ENCODE assay signal across 20 mouse cellular contexts in the genomic region with DNA sequence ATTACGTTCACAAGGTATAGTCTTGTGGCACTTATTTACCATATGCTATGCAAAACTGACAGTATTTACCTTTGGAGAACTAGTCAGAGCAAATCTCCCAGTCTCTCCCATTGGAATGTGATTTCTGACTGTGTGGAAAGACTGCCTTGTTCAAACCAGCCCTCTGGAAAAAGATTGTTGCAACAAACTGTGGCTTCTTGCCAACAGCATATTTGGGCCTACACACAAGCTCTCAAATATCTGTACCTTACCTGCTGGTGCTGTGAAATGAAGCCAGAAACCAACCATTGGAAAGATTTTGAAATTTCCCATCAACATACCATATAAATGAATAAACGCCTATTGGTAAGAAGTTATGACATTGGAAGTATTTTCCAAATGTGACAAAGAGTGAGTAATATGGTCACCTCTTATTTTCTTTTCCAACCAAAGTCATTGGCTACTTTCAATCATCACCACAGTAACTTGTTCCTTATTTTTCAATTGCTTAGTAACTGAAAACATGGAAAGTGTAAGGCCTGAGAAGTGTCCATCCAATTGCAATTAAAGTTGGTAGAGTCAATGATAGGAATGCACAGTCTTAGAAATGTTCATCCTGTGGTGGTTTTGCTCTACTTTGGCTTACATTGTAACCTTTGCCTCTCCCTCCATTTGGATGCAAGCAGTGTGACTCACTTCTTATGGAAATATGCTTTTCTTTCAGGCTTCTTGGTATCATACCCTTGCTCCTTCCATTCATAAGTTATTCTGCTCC.
DNase-seq lines count a peak whose midpoint lies in the region; ATAC-seq and TF ChIP-seq lines count a peak whose summit lies in the region.
"Had no signal": no experiment of that assay in that cellular context is flagged by ENCODE, and none has a peak within 500 bp of the region (broad histone marks: within the 10 kb centered on the region; RNA-seq: fewer than 3 reads in every experiment).

No protein-coding gene starts in this region.

- H3K4me2 ChIP-seq in heart, embryonic 11.5 days = no peak overlapping the region
- no peak overlapping the region for H3K4me2 ChIP-seq in forebrain, embryonic 15.5 days (replicated peaks)
- H3K4me2 ChIP-seq: embryonic facial prominence, embryonic 12.5 days; limb, embryonic 15.5 days had no signal

- no peak for ATAC-seq in heart, embryonic 11.5 days (replicated peaks; ENCODE audit: insufficient number of reproducible peaks, low FRiP score, low TSS enrichment)
- ATAC-seq in forebrain, embryonic 15.5 days (replicated peaks) = no peak
- ATAC-seq: hindbrain, embryonic 16.5 days; intestine, embryonic 16.5 days; midbrain, embryonic 16.5 days had no signal

- no peaks in the 10 kb centered on the region for H3K27me3 ChIP-seq in heart, embryonic 11.5 days (ENCODE audit: control insufficient read depth, insufficient read depth, low read length)
- no peaks in the 10 kb centered on the region for H3K27me3 ChIP-seq in forebrain, embryonic 15.5 days
- H3K27me3 ChIP-seq: embryonic facial prominence, embryonic 12.5 days; limb, embryonic 15.5 days had no signal

- H3K9ac ChIP-seq in heart, embryonic 11.5 days (ENCODE audit: low read depth, low read length) = no peak overlapping the region
- H3K9ac ChIP-seq in forebrain, embryonic 15.5 days (replicated peaks) = no peak overlapping the region
- H3K9ac ChIP-seq: embryonic facial prominence, embryonic 12.5 days; limb, embryonic 15.5 days had no signal

- no peaks in the 10 kb centered on the region for H3K4me1 ChIP-seq in lung, adult 2 months (ENCODE audit: control insufficient read depth, insufficient read depth, low read length)
- no peaks in the 10 kb centered on the region for H3K4me1 ChIP-seq in heart, embryonic 11.5 days (ENCODE audit: control insufficient read depth, insufficient read depth, low read length)
- no peaks in the 10 kb centered on the region for H3K4me1 ChIP-seq in forebrain, embryonic 15.5 days
- H3K4me1 ChIP-seq: embryonic facial prominence, embryonic 12.5 days; forebrain, embryonic 10.5 days; limb, embryonic 15.5 days had no signal

- WGBS in lung, adult 2 months = 61% methylated on average over 2 of the region's 2 CpGs
- WGBS in heart, embryonic 11.5 days (ENCODE audit: insufficient replicate concordance) = 83% methylated on average over 2 of the region's 2 CpGs
- 90% methylated on average over 2 of the region's 2 CpGs for WGBS in forebrain, embryonic 15.5 days

- H3K4me3 ChIP-seq in lung, adult 2 months (replicated peaks; ENCODE audit: extremely low read depth, low read depth, low read length) = no peak overlapping the region
- no peak overlapping the region for H3K4me3 ChIP-seq in heart, embryonic 11.5 days (ENCODE audit: low read depth, low read length)
- no peak overlapping the region for H3K4me3 ChIP-seq in forebrain, embryonic 15.5 days
- H3K4me3 ChIP-seq: embryonic facial prominence, embryonic 12.5 days; forebrain, embryonic 10.5 days; gastrocnemius, adult 2 months; limb, embryonic 15.5 days had no signal

- no peak for TF ChIP-seq POLR2A in lung, adult 2 months (IDR thresholded peaks at IDR 0.05; ENCODE audit: borderline replicate concordance, extremely low read depth, low read depth, low read length)

- no peaks in the 10 kb centered on the region for H3K36me3 ChIP-seq in heart, embryonic 11.5 days (ENCODE audit: control insufficient read depth, insufficient read depth, low read length)
- no peaks in the 10 kb centered on the region for H3K36me3 ChIP-seq in forebrain, embryonic 15.5 days
- H3K36me3 ChIP-seq: embryonic facial prominence, embryonic 12.5 days; forebrain, embryonic 10.5 days; limb, embryonic 15.5 days had no signal

- no peaks in the 10 kb centered on the region for H3K9me3 ChIP-seq in heart, embryonic 11.5 days (replicated peaks; ENCODE audit: control insufficient read depth, low read length)
- no peaks in the 10 kb centered on the region for H3K9me3 ChIP-seq in forebrain, embryonic 15.5 days
- H3K9me3 ChIP-seq: embryonic facial prominence, embryonic 12.5 days; forebrain, embryonic 10.5 days; limb, embryonic 15.5 days had no signal

- no peak for TF ChIP-seq CTCF in lung, adult 2 months (IDR thresholded peaks at IDR 0.05; ENCODE audit: insufficient read depth, low read length)

- H3K27ac ChIP-seq in heart, embryonic 11.5 days (ENCODE audit: low read depth, low read length) = no peak overlapping the region
- H3K27ac ChIP-seq in forebrain, embryonic 15.5 days (replicated peaks) = no peak overlapping the region
- H3K27ac ChIP-seq: embryonic facial prominence, embryonic 12.5 days; forebrain, embryonic 10.5 days; gastrocnemius, adult 2 months; limb, embryonic 15.5 days had no signal

- DNase-seq in cerebellum, postnatal 14 days = peak; percentile 5 to 13
- no peak for DNase-seq in cerebellum, adult 18-20 months
- DNase-seq in lung, adult 18-20 months = peak; percentile 4 to 41
- DNase-seq in lung, adult 2 months = no peak
- DNase-seq in fibroblast of lung, adult 2 months (ENCODE audit: low read depth) = peak; percentile 88
- DNase-seq in lung, postnatal 36 days = peak; percentile 26
- DNase-seq: gastrocnemius, adult 2 months; heart, adult 11 months; heart, postnatal 4 days; kidney, postnatal 25 days; retina, postnatal 1 day; thymus, adult 2 months had no signal

Comparison
In these comparisons a context has a peak if more than half of its experiments do, and no peak if none do; other contexts are left out.
1. DNase-seq: peak in cerebellum, postnatal 14 days (2 of 2), lung, adult 18-20 months (2 of 2), fibroblast of lung, adult 2 months (single experiment) and lung, postnatal 36 days (single experiment); none in cerebellum, adult 18-20 months (0 of 2) and lung, adult 2 months (single experiment).